Comparison of ENCODE assay signal across 10 mouse cellular contexts in genomic region chr17:31890311-31890951, GRCm38 (mm10). TPM values are rescaled to one million over a fixed set of nuclear protein-coding genes. Genes with fewer than 3 reads are reported as not detected.
DNase-seq lines count a peak whose midpoint lies in the region; ATAC-seq lines count a peak whose summit lies in the region.
"Had no signal": no experiment of that assay in that cellular context is flagged by ENCODE, and none has a peak within 500 bp of the region (broad histone marks: within the 10 kb centered on the region; RNA-seq: fewer than 3 reads in every experiment).

No protein-coding gene starts in this region.

- no peak overlapping the region for H3K4me3 ChIP-seq in hindbrain, embryonic 10.5 days
- no peak overlapping the region for H3K4me3 ChIP-seq in hindbrain, embryonic 12.5 days
- H3K4me3 ChIP-seq in kidney, embryonic 14.5 days (ENCODE audit: low read length), result no peak overlapping the region
- H3K4me3 ChIP-seq in stomach, embryonic 15.5 days (replicated peaks), result no peak overlapping the region
- H3K4me3 ChIP-seq: heart, adult 2 months; neural tube, embryonic 13.5 days had no signal

- H3K9ac ChIP-seq in hindbrain, embryonic 12.5 days, result no peak overlapping the region
- H3K9ac ChIP-seq in kidney, embryonic 14.5 days (ENCODE audit: low read depth, low read length), result no peak overlapping the region
- H3K9ac ChIP-seq in stomach, embryonic 15.5 days, result no peak overlapping the region
- H3K9ac ChIP-seq: neural tube, embryonic 13.5 days had no signal

- H3K36me3 ChIP-seq in hindbrain, embryonic 10.5 days, result no peaks in the 10 kb centered on the region
- no peaks in the 10 kb centered on the region for H3K36me3 ChIP-seq in hindbrain, embryonic 12.5 days
- no peaks in the 10 kb centered on the region for H3K36me3 ChIP-seq in kidney, embryonic 14.5 days (ENCODE audit: control insufficient read depth, insufficient read depth, low read length)
- H3K36me3 ChIP-seq in stomach, embryonic 15.5 days, result no peaks in the 10 kb centered on the region
- H3K36me3 ChIP-seq: neural tube, embryonic 13.5 days had no signal

- no peaks in the 10 kb centered on the region; the same call in none of the 2 replicates for H3K27me3 ChIP-seq in hindbrain, embryonic 10.5 days (ENCODE audit: insufficient read depth, poor library complexity, severe bottlenecking)
- no peaks in the 10 kb centered on the region for H3K27me3 ChIP-seq in hindbrain, embryonic 12.5 days
- H3K27me3 ChIP-seq in kidney, embryonic 14.5 days (ENCODE audit: control insufficient read depth, insufficient read depth, low read length), result no peaks in the 10 kb centered on the region
- no peaks in the 10 kb centered on the region for H3K27me3 ChIP-seq in stomach, embryonic 15.5 days (replicated peaks)
- H3K27me3 ChIP-seq: neural tube, embryonic 13.5 days had no signal

- H3K4me2 ChIP-seq in hindbrain, embryonic 12.5 days (replicated peaks), result no peak overlapping the region
- H3K4me2 ChIP-seq in kidney, embryonic 14.5 days (replicated peaks; ENCODE audit: low read depth, low read length), result no peak overlapping the region
- no peak overlapping the region for H3K4me2 ChIP-seq in stomach, embryonic 15.5 days
- H3K4me2 ChIP-seq: neural tube, embryonic 13.5 days had no signal

- H3K4me1 ChIP-seq in hindbrain, embryonic 10.5 days (replicated peaks), result peaks cover 49% of the 10 kb centered on the region
- H3K4me1 ChIP-seq in hindbrain, embryonic 12.5 days, result peaks cover 20% of the 10 kb centered on the region
- H3K4me1 ChIP-seq in kidney, embryonic 14.5 days (ENCODE audit: control insufficient read depth, insufficient read depth, low read length), result peaks cover 44% of the 10 kb centered on the region
- H3K4me1 ChIP-seq in stomach, embryonic 15.5 days, result peaks cover 43% of the 10 kb centered on the region

- intact Hi-C loops in left cerebral cortex, postnatal 14 days (cut with DNase I), result no loop called here

- no peaks in the 10 kb centered on the region for H3K9me3 ChIP-seq in hindbrain, embryonic 10.5 days
- H3K9me3 ChIP-seq in hindbrain, embryonic 12.5 days (replicated peaks), result no peaks in the 10 kb centered on the region
- H3K9me3 ChIP-seq in kidney, embryonic 14.5 days (ENCODE audit: control insufficient read depth, low read length), result no peaks in the 10 kb centered on the region
- no peaks in the 10 kb centered on the region for H3K9me3 ChIP-seq in stomach, embryonic 15.5 days
- H3K9me3 ChIP-seq: neural tube, embryonic 13.5 days had no signal

- no peak for ATAC-seq in hindbrain, embryonic 12.5 days (ENCODE audit: low FRiP score)
- ATAC-seq in kidney, embryonic 14.5 days (ENCODE audit: low FRiP score, low TSS enrichment), result no peak
- ATAC-seq in stomach, embryonic 15.5 days (ENCODE audit: insufficient read depth, low FRiP score, low read depth), result peak; percentile 43; the same call in 1 of the 2 replicates

- peak overlapping the region; percentile 76 for H3K27ac ChIP-seq in hindbrain, embryonic 10.5 days
- no peak overlapping the region for H3K27ac ChIP-seq in hindbrain, embryonic 12.5 days
- H3K27ac ChIP-seq in kidney, embryonic 14.5 days (ENCODE audit: low read depth, low read length), result peak overlapping the region; percentile 83
- H3K27ac ChIP-seq in stomach, embryonic 15.5 days, result peak overlapping the region; percentile 85
- H3K27ac ChIP-seq: heart, adult 2 months; neural tube, embryonic 13.5 days had no signal

- WGBS in hindbrain, embryonic 10.5 days, result 38% methylated on average over 2 of the region's 2 CpGs
- 24% methylated on average over 2 of the region's 2 CpGs for WGBS in hindbrain, embryonic 12.5 days
- WGBS in kidney, embryonic 14.5 days, result 19% methylated on average over 2 of the region's 2 CpGs
- WGBS in stomach, embryonic 15.5 days, result 22% methylated on average over 2 of the region's 2 CpGs

- DNase-seq in hindbrain, embryonic 10.5 days (ENCODE audit: low spot score), result no peak
- peak; percentile 7 for DNase-seq in thymus, postnatal 4 days
- DNase-seq in thymus, postnatal 0 days (ENCODE audit: low spot score), result no peak
- DNase-seq in left cerebral cortex, postnatal 14 days (ENCODE audit: low spot score in 2 of 2), result no peak
- no peak for DNase-seq in frontal cortex, postnatal 14 days (ENCODE audit: low spot score in 2 of 2)

RNA-seq across cellular contexts. Expression of gene Sik1, which starts 34.8 kb away (rescaled TPM):
- polyA plus RNA-seq in hindbrain, embryonic 10.5 days (2016; fragmentation: Nextera tagmentation; extraction: Ambion mirVana), result 14.0 and 14.3 TPM in 2 replicates
- 16.5 and 18.9 TPM in 2 replicates for polyA plus RNA-seq in hindbrain, embryonic 12.5 days (2016; fragmentation: Nextera tagmentation; extraction: Ambion mirVana)
- polyA plus RNA-seq in thymus, postnatal 0 days (2015; fragmentation: Nextera tagmentation; extraction: Ambion mirVana), result 12.4 and 14.2 TPM in 2 replicates
- polyA plus RNA-seq in kidney, embryonic 14.5 days (2014; fragmentation: Nextera tagmentation; extraction: Ambion mirVana), result 16.8 and 17.3 TPM in 2 replicates
- polyA plus RNA-seq in stomach, embryonic 15.5 days (2015; fragmentation: Nextera tagmentation; extraction: Ambion mirVana), result 19.6 and 21.8 TPM in 2 replicates
- 10 to 100 TPM; 18.8 to 21.6 TPM for total RNA-seq in left cerebral cortex, postnatal 14 days (2021)
